Mouse (Mus musculus) spleen, postnatal 10 days (tissue): ENCODE measurements around the gene Klhdc4.

Experiments used
- DNase-seq, 2 experiments: peaks; one replicate each; pipeline ENCODE4 v3.0.0; 2021 to 2022; ENCODE audit warnings: low spot score in 2 of 2

Gene Klhdc4

DNA sequence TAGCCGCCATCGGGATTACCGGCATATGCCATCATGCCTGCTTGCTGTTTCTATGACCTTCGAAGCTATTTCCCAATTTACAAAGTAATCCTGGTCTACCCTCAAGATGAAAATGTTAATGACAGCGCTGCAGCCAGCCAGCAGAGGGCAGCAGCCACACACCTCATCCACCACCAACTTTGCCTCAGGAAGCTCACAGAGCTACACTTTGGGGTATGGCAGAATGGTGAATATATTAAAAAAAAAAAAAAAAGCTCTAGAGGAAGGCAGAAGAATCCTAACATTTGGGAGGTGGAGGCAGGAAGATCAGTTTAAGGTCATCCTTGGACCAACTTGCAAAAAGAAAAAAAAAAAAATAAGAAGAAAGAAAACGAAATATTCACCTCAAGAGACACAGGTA lies 20.6 kb upstream of the Klhdc4 start:
- DNase-seq = peak; percentile 68 to 86

DNA sequence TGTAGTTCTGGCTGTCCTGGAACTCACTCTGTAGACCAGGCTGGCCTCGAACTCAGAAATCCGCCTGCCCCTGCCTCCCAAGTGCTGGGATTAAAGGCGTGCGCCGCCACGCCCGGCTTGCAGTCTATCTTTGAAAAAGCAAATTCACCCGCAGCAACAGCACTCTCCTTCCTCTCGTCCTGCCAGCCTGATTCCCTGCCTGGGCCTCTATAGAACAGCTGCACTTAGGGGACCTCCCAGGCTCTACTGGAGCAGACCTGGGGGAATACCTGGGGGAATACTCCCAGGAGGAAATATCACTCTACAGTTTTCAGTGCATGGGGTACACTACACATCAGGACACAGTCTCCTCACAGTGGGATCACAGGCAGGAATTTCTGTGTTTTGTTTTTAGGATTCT lies 19.9 kb upstream of the Klhdc4 start:
- peak in 1 of 2 experiments; percentile 10 for DNase-seq

DNA sequence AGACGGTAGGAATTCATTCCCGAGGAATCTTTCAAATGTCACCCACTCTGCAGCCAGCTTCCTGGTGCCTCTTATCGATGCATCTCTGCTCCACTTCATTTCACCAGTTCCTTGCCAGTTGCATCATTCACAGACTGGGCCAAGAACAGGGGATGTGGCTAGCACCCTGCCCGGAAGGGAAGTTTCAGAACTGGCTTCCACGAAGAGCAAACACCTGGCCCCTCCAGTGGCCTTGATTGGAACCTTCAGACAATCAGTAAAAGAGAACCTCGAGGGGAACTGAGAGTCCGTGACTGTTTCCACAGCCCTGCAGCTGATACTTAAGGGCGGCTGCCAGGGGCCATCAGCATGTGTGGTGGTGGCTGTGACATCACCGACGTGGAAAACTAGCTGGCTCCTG lies 19.1 kb upstream of the Klhdc4 start:
- peak in 1 of 2 experiments; percentile 39 for DNase-seq

DNA sequence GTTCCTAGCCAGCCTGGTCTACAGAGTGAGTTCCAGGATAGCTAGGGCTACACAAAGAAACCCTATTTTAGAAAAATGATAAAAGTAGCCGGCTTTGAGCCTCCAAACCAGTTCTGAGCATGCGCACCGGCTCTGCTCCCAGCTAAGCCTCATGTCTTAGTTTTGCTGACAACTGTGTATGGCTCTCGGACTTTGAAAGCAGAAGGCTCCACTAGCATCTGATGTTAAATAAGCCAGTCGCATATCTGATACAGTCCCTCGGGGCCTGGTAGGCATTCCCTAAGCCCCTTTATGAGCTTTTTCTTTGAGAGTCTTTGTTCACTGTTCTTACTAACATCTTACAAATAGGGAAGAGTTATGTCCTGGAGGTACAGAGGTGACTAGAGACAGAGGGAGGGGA lies 18.6 kb upstream of the Klhdc4 start:
- peak in 1 of 2 experiments; percentile 9 for DNase-seq

DNA sequence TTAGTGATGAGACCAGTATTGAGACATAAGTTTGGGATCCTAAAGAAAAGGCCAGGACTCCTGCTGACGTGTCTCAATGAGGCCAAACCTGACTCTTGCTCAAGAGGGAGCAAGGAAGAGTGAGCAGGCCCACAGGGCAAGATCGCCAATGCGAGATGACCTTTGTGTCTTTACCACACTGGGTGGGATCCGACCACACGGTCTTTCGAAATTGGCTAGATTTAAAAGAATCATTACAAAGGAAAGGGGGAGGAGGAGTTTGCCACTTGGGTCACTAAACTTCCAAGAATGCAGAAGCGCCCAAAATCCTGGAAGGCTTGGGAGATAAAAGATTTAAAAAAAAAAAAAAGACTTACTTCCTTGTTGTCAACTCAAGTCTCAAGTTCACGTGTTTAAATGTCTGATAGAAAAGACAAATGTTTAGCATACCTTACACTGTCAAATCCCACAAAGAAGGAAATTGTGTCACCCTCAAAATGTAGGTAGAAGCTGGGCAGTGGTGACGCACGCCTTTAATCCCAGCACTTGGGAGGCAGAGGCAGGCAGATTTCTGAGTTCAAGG lies 18.0 kb upstream of the Klhdc4 start:
- peak in 1 of 2 experiments; percentile 8 for DNase-seq

DNA sequence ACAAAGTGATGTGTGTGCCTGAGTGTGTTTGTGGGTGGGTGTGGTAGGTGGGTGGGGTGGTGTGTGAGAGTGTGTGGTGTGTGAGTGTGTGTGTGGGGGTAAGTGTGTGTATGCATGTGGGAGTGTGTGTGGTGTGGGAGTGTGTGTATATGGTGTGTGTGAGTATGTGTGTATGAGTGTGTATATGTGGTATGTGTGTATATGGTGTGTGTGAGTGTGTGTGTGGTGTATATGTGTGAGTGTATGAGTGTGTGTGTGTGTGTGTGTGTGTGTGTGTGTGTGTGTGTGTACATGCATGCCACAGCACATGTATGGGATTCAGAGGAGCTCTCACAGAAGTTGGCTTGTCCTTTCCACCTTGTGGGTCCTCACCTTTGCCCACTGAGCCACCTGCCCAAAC lies 17.4 kb upstream of the Klhdc4 start:
- DNase-seq = peak in 1 of 2 experiments; percentile 5

DNA sequence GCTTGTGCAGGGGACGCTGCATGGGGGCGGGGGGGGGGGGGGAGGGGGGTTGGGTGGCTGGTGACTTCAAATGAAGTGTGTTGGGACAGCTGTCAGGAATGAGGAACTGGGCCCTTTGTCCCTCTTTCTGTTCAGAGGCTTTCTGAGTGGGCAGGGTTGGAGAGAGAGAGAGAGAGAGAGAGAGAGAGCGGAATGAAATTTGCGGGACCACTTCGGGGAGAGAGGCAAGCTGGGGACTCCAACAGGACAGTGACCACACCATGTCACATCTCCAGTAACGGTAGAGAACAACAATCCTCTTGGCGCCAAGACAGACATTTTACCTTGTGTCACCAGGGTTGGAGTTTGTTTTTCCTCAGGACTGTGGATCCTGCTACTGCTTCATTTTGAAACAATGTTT lies 15.4 kb upstream of the Klhdc4 start:
- peak in 1 of 2 experiments; percentile 3 for DNase-seq

DNA sequence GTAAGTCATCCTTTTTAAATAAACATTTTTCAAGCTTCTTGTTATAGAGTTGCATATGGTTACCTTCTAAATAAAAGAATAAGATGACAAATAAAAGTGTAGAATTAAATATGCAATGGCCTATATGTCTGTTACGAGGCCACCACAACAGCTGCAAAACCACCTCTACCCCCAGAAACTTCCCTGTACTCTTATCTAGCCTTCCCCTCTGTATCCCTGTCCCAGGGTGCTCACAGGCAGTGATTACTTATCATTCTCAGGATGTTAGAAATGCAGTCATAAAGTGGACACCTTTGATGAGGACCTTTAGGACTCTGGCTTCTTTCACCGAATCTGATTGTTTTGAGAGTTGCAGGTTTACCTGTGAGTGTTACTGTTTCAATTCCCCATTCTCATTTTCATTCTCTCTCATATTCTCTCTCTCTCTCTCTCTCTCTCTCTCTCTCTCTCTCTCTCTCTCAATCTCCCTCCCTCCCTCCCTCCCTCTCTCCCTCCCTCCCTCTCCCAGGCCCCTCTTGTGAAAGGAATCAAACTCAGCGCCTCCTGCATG lies 13.9 kb upstream of the Klhdc4 start:
- no peak for DNase-seq

DNA sequence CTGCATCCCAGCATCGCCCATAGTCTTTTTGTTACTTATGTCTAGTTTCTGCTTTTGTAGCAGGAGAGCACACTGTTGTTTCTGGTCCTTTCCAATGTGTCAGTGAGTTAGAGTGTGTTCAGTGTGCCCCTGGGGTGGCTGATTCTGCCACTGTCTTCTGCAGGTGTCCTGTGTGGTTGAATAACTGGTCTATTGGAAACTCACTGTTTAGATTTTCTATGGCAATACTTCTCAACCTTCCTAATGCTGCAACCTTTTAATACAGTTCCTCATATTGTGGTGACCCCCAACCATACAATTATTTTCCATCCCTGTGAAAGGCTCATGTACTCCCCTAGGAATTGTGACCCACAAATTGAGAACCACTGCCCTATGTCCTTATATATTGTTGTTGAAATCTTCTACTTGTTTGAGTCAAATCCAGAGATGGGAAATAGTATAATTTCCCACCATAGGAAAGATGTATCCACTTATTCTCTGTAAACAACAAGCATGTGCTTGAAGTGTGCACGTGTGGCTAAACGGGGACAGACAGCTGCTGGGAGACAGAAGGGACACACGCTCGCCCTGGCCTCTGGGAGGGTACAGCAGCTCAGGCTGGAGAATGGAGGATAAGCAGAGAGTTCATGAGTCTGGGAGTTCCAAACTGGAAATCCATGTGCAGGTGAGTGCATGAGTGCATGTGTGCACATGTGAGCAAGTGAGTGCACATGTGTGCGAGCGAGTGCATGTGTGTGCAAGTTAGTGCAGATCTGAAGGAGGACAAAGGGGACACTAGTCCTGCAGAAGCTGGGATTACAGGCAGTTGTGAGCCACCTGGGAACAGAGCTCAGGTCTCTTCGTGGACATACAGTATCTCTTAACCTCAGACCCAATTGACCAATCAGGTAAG lies 12.9 kb upstream of the Klhdc4 start:
- peak in 1 of 2 experiments; percentile 8 for DNase-seq

DNA sequence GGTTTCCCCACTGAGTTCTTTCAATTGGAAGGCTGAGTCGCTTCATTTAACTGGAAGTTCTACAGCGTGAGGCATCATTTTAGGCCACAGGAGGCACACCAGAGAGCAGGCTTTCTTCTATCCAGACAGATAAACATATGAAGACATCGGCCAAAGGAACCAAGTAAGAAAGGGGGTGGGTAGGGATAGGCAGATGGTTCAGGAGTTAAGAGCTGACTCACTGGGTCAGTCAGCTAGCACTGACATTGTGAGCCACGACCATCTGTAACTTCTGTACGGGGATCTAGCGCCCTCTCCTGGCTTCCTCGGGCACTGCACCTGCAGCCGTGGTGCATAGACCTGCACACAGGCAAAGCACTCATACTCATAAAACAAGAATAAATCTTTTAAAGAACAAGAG lies 11.9 kb upstream of the Klhdc4 start:
- peak; percentile 44 to 77 for DNase-seq

DNA sequence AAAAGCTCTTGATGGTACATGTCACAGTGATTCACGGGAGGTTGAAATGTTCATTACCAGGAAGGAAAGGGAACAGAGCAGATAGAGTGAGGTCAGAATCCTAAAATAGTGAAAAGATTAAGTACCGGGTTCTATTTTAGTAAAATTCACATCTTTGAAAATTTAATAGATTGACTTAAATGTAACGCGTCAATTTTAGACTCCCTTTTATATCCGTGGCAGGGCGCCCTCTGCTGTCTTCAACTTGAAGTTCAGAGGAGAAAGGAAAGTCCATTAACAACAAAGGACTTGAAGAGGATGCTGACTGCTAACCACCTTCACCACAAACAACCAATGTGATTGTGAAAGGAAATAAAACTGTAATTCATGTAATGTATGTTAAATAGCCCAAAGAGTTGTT lies 3.1 kb upstream of the Klhdc4 start:
- DNase-seq = peak; percentile 35 to 83

DNA sequence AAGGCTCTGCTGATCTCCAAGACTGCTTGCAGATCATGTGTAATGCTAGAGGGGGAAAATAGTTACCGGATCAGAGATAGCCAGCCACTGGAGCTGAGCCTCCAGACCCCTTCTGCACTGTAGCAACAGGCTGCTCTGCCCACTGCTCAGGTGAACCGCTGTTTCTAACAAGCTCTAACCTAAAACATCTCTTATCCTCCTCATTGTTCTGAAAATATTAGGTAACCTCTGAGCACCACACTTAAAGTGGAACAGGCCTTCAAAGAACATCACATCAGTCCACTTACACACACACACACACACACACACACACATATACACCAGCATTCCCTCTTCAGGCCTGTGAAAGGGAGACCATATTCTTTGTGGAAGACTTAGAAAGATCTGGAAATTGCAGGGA lies 2.7 kb upstream of the Klhdc4 start:
- no peak for DNase-seq

DNA sequence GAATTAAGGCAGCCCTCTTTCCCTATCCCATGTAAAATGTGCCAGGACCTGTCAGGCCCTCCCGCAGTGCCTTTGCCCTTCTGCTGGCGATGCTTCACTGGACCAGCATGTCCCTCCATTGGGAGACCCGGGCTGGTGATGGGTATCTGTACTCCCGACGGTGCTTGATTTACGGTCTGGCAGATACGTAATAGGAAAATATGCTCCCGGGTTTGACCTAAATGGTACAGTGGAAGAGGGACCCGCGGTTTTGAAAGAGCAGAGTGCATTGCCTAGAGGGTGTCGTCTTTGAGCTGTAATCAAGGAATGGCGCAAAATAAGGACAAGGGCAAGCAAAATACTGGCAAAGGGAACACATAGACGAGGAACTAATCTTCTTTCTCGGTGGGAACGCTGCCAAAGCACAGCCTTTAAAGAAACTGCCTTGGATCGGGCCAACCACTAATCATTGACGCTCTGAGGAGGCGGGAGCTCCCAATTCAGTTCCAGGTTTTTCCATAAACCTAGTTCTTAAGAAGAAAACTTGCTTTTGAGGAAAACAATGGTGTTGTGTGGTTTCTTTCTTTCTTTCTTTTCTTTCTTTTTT lies 501 bp upstream of the Klhdc4 start:
- DNase-seq = no peak

DNA sequence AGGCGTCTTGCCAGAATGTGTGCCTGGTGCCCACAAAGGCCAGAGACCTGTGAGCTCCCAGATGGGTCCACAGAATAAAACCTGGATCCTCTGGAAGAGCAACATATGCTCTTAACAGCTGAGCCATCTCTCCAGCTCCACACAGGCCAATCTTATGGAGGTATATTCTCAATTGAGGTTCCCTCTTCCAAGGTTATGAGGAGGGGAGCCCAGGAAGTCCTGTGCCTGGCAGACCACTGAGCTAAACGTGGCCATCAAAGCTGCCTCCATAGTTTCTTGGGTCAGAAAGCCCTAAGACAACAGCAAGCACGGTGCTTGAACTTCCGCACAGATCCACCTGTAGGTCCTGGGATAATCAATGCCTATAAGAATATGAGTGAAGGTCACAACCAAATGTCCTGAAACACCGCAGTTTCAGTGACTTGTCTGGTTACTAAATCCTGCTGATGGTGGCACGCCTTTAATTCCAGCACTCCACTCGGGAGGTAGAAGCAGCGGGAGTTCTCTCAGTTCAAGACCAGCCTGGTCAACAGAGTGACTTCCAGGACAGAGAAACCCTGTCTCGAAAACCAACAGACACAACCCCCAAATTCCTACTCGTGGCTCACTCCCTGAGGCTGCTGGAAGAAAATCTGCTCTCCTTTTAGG lies 869 bp downstream of the Klhdc4 start:
- peak in 1 of 2 experiments; percentile 6 for DNase-seq

DNA sequence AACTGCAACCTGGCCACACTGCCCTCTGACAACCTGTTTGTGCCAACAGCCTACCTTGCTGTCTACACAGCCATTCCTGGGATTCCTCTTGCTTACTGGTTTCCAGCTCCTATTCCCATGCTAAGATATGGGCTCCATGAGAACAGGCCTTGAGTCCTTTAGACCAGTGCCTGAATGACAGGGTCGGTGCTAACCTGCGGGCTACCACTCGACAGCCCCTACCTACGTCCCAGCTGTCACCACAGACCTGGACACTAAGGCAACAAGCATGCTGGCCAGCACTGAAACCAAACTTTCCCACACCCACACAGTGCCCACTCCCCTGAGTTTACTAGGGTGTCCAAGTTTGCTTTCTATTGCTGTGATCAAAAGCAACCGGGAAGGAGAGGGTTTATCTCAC lies 1.6 kb downstream of the Klhdc4 start:
- DNase-seq = no peak

DNA sequence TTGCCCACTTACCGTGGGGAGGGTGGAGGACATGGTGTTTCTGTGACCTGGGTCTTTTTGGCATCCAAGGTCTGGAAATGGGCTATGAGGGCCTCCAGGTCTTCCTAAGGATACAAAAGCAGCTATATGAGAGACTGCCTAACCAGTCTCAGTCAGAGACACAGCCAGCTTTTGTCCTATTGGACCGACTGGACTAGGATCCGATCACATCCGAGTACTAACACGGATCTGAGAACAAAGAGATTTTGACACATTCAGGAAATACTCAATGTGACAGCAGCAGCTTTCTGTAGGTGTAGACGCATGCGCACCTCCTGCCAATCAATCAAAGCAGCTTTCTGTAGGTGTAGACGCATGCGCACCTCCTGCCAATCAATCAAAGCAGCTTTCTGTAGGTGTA lies 7.6 kb downstream of the Klhdc4 start:
- DNase-seq = no peak

DNA sequence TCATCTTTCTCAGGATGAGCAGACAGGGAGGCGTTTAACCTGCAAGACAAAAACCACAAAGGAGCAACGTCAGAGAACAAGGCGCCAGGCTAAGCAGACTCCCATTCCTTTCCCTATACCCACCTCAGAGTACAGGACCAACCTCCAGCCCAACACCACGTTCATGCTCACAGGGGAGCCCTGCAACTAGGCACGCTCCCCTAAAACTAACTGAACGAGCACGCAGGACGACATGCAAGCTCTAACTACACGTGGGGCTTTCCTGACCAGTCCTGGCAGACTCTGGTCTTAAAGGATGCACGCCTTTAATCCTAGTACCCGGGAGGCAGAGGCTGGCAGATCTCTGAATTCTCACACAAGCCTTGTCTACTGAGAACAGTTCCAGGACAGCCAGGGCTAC lies 8.0 kb downstream of the Klhdc4 start:
- no peak for DNase-seq

DNA sequence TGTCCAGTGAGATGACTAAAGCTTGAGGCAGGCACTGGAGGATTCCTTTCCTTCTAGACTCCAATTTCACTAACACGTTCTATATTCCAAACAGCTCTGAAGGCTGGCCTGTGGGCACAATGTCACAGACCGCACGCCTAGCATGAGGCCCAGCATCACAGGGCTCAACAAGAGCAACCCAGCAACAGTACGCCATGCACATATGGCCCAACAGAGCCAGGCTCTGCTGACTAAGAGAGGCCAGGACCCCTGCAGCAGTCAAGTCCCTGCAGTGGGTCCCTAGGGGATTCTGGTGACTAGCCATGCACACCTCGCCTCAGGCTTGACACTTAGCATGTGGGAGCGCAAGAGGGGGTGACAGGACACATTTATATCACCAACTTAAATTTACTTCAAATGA lies 8.5 kb downstream of the Klhdc4 start:
- no peak for DNase-seq

DNA sequence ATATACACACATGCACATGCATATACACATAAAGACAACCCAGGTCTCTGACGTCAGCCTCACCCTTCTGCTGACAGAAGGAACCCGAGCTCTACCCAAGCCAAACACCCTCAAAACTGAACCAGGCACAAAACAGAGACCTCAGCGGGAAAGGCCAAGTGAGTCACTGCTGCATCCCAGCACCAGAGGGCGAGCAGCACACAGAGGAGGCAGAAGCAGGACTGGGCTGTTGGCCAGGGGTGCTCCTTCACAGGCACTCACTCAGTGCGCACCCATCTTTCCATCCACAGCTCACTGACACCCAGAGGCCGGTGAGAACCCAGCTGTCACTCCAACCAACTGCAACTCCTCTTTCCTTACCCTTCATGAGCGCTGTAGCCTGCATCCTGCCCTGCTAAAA lies 11.1 kb downstream of the Klhdc4 start:
- no peak for DNase-seq

DNA sequence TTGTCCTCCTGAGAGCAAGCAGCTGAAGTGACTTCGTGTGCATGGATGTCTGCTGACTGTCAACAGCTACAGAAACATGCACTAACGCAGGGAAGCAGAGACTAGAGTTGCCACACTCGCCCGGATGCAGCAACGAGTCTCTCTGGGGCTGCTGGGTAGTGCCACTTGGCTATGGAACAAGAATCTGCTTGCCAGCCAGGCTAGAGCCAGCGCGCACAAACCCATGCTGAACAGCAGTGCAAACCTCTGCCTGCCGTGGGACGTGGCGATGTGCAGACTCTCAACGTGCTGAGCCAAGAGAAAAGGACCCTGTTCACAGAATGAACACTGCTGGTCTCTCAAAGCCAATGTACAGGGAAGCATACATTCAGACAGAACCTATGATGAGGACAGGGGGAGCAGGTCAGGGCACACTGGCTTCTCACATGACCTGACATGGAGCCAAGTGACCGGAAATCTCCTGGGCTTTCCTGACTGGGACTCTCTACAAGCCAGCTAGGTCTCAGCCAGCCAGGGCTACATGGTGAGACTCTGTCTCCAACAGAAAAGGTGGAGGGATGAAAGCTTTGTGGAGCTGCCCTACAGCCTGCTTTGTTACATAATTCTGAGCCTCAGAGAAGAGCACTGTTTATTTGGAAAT lies 17.3 kb downstream of the Klhdc4 start:
- DNase-seq = no peak

DNA sequence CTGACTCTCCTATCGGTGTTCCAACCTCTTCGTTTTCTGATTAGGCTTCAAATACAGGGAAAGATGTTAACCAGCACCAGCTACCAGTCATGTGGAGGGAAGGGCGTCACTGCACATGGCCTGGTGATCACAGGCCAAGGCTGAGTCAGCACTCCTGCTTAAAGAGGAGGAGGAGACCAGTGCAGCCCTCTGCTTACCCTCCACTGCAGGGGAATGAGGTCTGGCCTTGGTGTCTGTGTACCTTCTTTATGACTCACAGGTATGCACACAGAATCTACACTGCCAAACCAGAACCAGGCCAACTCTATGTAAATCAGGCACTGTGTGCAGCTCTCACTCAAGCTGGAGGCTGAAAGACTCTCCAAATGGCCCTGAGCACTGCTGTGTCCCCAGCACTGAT lies 17.9 kb downstream of the Klhdc4 start:
- no peak for DNase-seq
